Mouse (Mus musculus) bone marrow macrophage, adult 2 months (primary cell): ENCODE measurements around the gene Mapk6. TPM values are rescaled to one million over a fixed set of nuclear protein-coding genes. Genes with fewer than 3 reads are reported as not detected.

Experiments
- H3K27ac ChIP-seq: 2 replicates; pipeline ENCODE4 v1.5.1; 2012; ENCODE audit warnings: low read depth, low read length; ENCODE audit not compliant: insufficient read depth
- H3K4me1 ChIP-seq: 2 replicates; pipeline ENCODE4 v1.6.1; 2012; ENCODE audit warnings: low read length; ENCODE audit not compliant: control insufficient read depth, insufficient read depth
- H3K4me3 ChIP-seq: 2 replicates; pipeline ENCODE4 v1.5.1; 2012; ENCODE audit warnings: mild to moderate bottlenecking, low read length, moderate library complexity; ENCODE audit not compliant: insufficient read depth
- CTCF ChIP-seq: IDR thresholded peaks from 2 replicates; pipeline ENCODE4 v1.5.1; 2012; ENCODE audit warnings: low read depth, mild to moderate bottlenecking, low read length, moderate library complexity
- POLR2A ChIP-seq: IDR thresholded peaks from 2 replicates; pipeline ENCODE4 v1.6.1; 2012; ENCODE audit warnings: mild to moderate bottlenecking, low read depth, low read length, borderline replicate concordance
- polyA plus RNA-seq: library from polyadenylated mRNA; stranded (reverse); fragments of >200 nt; gene quantifications from 2 replicates; pipeline ENCODE4 v1.2.4, GENCODE M21; 2012; ENCODE audit not compliant: missing spikeins, insufficient read depth, insufficient read length

Mapk6 gene
- polyA plus RNA-seq, 1 experiment = 39.7 TPM

DNA sequence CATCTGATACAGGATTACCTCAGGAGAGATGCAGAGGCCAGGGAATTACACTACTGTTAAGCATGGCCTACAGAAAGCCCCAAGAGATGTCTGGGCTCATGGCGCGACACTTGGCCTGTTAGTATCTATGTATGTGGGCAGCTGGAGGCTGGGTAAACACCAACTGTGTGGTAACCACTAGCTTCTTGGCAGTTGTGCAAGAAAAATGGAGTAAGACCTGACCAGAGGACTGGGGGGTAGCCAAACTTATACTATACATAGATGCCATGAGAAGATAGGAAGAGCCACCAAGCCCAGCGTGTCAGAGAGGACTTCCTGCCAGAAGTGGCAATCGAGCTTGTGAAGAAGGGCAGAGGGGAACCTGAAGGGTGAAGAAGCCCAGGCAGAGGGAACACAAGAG is 47.6 kb downstream of the Mapk6 start:
- peaks cover 27% of the 10 kb centered on the region for H3K4me1 ChIP-seq
- TF ChIP-seq CTCF (no peak), POLR2A (no peak)
- H3K27ac ChIP-seq = peak overlapping the region; percentile 7
- H3K4me3 ChIP-seq = no peak overlapping the region

DNA sequence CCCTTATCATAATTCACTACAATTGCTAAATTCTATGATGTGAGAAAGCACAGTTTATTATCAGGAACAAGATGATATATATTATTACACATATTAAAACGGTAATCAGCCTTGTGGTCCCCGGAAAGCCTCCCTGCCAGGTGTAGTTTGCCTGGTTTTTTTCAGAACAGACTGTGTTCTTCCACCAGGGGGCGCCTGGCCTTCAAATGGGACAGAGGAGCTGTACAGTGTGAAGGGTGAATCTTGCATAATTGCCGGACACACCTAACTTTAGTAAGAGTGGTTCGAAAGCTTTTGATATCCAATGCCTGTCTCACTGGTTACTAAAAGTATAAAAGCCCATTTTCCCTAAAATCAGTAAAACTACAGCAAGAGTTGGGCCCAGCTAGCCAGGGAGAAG is 48.1 kb downstream of the Mapk6 start:
- TF ChIP-seq POLR2A = no peak
- TF ChIP-seq CTCF = peak; percentile 89
- Histone ChIP-seq H3K27ac (no peak overlapping the region; the same call in 1 of the 2 replicates), H3K4me1 (peaks cover 26% of the 10 kb centered on the region), H3K4me3 (no peak overlapping the region)

DNA sequence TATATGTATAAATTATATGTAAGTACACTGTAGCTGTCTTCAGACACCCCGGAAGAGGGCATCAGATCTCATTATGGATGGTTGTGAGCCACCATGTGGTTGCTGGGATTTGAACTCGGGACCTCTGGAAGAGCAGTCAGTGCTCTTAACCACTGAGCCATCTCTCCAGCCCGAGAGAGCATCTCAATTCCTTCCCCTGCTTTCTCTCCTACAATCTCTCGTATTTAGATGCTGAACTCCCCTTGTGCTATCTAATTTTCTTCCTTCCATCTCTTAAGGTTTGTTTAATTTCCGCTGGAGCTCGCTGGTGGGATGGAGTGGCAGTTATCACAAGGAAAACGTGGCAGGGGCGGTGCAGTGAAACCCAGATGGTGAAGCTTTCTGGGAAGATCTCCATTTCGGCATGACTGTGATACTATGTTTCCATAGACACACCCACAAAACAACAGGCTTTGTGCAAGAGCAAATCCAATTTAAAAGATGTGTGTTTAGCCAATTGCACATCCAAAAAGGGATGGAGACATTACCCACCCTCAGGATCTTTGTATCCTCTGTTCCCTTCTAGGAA is 52.6 kb downstream of the Mapk6 start:
- Histone ChIP-seq H3K4me1 (peaks cover 4% of the 10 kb centered on the region), H3K4me3 (no peak overlapping the region)
- TF ChIP-seq POLR2A (no peak), CTCF (no peak)

DNA sequence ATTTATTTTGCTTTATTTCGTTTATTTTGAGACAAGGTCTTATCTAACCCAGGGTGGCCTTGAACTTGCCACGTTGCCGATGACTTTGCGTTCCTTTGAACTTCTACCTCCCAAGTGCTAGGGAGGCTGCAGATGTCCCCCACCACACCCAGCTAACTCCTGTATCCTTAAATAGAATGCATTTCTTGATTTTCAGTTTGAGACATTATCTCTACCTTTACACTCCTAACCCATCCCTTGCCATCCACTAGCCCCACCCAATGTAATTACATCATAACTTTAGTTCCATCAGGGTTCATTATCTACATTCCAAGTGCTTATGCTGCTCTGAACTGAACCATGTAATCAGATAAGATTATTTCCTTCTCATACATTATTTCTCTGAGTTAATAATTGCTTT is 54.0 kb downstream of the Mapk6 start:
- H3K4me3 ChIP-seq = no peak overlapping the region
- no peak for TF ChIP-seq CTCF
- TF ChIP-seq POLR2A = no peak
- H3K27ac ChIP-seq = no peak overlapping the region
- no peaks in the 10 kb centered on the region for H3K4me1 ChIP-seq

More for the DNA sequence above, 52.6 kb downstream of the Mapk6 start:
- no peak overlapping the region for H3K27ac ChIP-seq

DNA sequence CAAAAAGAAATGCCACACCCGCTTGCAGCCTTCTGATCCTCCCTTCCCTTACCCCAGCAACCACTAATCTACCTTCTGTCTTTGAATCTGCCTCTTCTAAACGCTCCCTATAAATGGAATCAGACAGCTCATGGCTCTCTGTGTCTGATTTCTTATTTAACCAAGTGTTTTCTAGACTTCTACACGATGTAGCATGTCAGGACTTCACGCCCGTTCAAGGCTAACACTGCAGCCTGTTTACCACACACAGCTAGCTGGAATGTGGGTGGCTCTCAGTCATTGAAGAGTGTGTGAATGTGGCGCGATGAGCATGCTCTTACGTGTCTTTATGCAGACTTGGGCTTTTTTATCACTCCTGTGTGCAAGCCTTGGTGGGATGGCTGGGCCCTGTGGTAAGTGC is 56.7 kb downstream of the Mapk6 start:
- H3K4me3 ChIP-seq = no peak overlapping the region
- no peak overlapping the region for H3K27ac ChIP-seq
- no peak for TF ChIP-seq POLR2A
- no peak for TF ChIP-seq CTCF
- no peaks in the 10 kb centered on the region for H3K4me1 ChIP-seq

DNA sequence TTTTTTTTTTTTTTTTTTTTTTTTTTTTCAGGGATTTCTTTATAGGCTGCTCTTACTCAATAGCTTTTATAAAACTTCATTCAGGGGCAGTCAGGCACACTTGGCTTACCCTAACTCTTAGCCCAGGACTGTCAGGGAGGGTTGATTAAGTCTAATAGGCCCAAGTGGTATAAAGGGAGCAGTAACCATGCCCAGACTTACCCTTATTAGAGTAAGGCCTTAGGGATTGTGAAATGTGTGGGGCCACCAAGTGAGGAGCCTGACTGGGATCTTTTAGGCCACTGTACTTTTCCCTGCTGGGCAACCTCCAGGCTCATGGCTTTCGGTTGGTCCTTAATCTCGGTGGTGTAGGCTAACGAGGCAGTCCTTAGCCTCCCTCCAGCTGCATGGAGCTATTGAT is 61.2 kb downstream of the Mapk6 start:
- no peak for TF ChIP-seq CTCF
- TF ChIP-seq POLR2A = no peak
- H3K4me1 ChIP-seq = no peaks in the 10 kb centered on the region
- no peak overlapping the region for H3K4me3 ChIP-seq
- no peak overlapping the region for H3K27ac ChIP-seq

DNA sequence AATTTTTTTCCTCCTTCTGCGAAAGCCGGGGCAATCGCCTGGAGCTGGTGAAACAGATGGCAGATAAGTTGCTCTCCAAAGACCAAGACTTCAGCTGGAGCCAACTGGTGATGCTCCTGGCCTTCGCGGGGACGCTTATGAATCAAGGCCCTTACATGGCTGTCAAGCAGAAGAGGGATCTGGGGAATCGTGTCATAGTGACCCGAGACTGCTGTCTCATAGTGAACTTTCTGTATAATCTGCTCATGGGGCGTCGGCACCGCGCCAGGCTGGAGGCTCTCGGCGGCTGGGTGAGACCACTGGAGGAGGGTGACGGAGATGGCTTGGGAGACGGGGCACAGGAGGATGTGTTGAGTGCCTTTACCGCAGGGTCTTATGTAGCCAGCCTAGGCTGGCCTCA is 61.7 kb downstream of the Mapk6 start:
- no peak for TF ChIP-seq CTCF
- no peaks in the 10 kb centered on the region for H3K4me1 ChIP-seq
- H3K4me3 ChIP-seq = no peak overlapping the region
- no peak overlapping the region for H3K27ac ChIP-seq

DNA sequence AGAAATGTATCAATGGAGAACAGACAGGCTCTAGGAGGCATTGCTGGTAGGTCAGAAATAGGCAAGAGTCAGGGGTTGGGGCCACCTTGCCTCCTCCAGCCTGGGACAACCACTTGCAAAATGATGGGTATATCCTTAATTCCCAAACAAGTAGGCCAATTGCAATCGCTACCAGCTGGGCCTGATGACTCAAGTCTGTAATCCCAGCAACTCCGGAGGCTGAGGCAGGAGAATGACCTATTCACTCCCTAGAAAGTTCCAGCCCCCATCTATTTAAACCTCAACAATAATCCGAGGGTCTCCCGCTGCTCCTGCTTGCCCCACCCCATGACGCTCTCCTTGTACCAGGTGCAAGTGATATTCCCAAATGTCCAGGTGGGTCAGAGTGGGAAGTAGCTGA is 62.3 kb downstream of the Mapk6 start, which contains the start of gene Bcl2l10:
TSS of gene Bcl2l10 (plus strand) at position 301 of the 400 bp plus-strand sequence.
- Histone ChIP-seq H3K4me1 (0 out of 2 replicates have a peak, but pooled peaks cover 1% of the 10 kb centered on the region), H3K27ac (no peak within 1 kb of the TSS), H3K4me3 (no peak within 1 kb of the TSS)
- TF ChIP-seq CTCF = no peak
- TF ChIP-seq POLR2A = no peak

DNA sequence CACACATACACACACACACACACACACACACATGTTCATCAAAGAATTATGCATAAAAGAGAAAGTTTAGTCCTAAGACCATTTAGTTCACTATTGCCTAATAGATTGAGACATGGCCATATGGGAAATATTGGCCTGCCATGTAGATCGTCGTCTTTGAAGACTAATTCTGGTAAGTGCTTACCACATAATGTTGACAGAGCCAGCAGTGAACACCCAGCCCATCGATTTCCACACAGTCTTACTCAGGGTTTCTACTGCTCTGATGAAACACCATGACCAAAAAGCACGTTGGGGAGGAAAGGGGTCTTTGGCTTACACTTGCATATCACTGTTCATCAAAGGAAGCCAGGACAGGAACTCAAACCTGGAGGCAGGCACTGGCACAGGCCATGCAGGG is 67.4 kb downstream of the Mapk6 start:
- TF ChIP-seq POLR2A (no peak), CTCF (no peak)
- Histone ChIP-seq H3K4me3 (no peak overlapping the region), H3K27ac (no peak overlapping the region), H3K4me1 (0 out of 2 replicates have a peak, but pooled peaks cover 2% of the 10 kb centered on the region)

DNA sequence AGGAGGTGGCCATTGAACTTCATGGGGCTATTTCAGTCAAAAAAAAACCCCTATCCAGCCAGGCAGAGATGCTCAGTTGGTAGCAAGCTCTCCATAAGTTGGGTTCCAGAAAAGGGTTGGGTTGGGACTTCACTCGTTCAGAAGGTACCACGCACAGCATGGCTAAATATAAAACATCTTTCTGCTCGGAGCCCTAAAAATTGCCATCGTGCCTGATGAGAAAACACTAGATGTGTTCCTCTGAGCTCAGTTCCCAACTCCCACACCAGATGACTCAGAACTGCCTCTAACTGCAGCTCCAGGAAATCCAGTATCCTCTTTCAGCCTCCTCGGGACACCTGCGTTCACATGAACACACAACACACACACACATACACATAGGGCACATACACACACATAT is 71.8 kb downstream of the Mapk6 start:
- no peak for TF ChIP-seq POLR2A
- TF ChIP-seq CTCF = no peak
- H3K4me1 ChIP-seq = 0 out of 2 replicates have a peak, but pooled peaks cover 2% of the 10 kb centered on the region
- H3K27ac ChIP-seq = no peak overlapping the region
- no peak overlapping the region for H3K4me3 ChIP-seq
